Mouse (Mus musculus): Measurements from ENCODE around the gene Kif7. TPM values are rescaled to one million over a fixed set of nuclear protein-coding genes. Genes with fewer than 3 reads are reported as not detected.

Gene Kif7
- polyA plus RNA-seq, 1 experiment from 2014 or later, result 1.9 TPM

DNA sequence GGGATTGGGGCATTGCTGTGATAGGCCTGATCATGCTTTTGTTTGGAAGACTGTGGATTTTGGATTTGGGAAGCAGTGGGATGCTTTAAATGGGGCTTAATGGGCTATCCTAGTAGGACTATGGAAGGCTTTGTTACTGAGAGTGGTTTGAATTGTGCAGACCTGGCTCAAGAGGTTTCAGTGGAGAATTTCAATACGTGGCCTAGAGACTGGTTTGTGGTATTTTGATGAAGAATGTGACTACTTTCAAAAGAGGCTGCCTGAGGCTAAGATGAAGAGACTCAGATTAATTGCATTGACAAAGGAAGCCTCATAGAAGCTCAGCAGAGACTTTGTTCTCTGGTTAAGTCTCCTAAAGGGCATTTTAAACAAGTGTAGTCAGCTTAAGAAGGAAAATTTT lies 60.9 kb downstream of the Kif7 start:
- no peaks in the 10 kb centered on the region for H3K36me3 ChIP-seq (ENCODE audit: control insufficient read depth, insufficient read depth, low read length)
- H3K9ac ChIP-seq (ENCODE audit: low read depth, low read length), result no peak overlapping the region
- WGBS, result 17% methylated on average over 1 of the region's 1 CpGs
- H3K27ac ChIP-seq (ENCODE audit: low read length), result no peak overlapping the region
- H3K27me3 ChIP-seq (ENCODE audit: control insufficient read depth, insufficient read depth, low read depth, low read length), result no peaks in the 10 kb centered on the region
- ATAC-seq, result no peak
- peaks cover 3% of the 10 kb centered on the region; the same call in 1 of the 2 replicates for H3K4me1 ChIP-seq (ENCODE audit: control insufficient read depth, insufficient read depth, low read length)
- no peak overlapping the region for H3K4me2 ChIP-seq (ENCODE audit: low read length)
- no peak overlapping the region for H3K4me3 ChIP-seq (ENCODE audit: low read depth, low read length)
- no peaks in the 10 kb centered on the region for H3K9me3 ChIP-seq (replicated peaks; ENCODE audit: control insufficient read depth, low read length, poor library complexity, severe bottlenecking)

DNA sequence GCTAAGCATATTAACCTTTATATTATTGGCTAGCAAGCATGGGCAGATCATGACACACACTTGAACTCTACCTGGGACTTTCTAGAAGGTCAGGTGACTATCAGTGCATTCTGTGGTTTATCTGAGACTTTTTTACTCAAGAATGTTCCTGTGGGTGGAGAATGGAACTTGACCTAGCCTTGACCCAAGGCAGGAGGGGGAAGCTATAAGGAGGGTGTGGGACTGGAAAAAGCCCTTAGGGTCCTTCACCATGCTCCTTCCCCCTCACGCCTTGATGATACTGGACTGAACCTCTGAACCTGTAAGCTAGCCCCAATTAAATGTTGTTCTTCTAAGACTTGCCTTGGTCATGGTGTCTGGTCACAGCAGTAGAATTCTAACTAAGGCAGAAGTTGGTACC lies 61.3 kb downstream of the Kif7 start:
- no peak for ATAC-seq
- H3K27ac ChIP-seq (ENCODE audit: low read length), result no peak overlapping the region
- H3K4me2 ChIP-seq (ENCODE audit: low read length), result no peak overlapping the region
- no peaks in the 10 kb centered on the region for H3K9me3 ChIP-seq (replicated peaks; ENCODE audit: control insufficient read depth, low read length, poor library complexity, severe bottlenecking)
- H3K27me3 ChIP-seq (ENCODE audit: control insufficient read depth, insufficient read depth, low read depth, low read length), result no peaks in the 10 kb centered on the region
- H3K9ac ChIP-seq (ENCODE audit: low read depth, low read length), result no peak overlapping the region
- no peak overlapping the region for H3K4me3 ChIP-seq (ENCODE audit: low read depth, low read length)
- 61% methylated on average over 1 of the region's 1 CpGs for WGBS
- no peaks in the 10 kb centered on the region for H3K36me3 ChIP-seq (ENCODE audit: control insufficient read depth, insufficient read depth, low read length)
- H3K4me1 ChIP-seq (ENCODE audit: control insufficient read depth, insufficient read depth, low read length), result peaks cover 1% of the 10 kb centered on the region; the same call in 1 of the 2 replicates

DNA sequence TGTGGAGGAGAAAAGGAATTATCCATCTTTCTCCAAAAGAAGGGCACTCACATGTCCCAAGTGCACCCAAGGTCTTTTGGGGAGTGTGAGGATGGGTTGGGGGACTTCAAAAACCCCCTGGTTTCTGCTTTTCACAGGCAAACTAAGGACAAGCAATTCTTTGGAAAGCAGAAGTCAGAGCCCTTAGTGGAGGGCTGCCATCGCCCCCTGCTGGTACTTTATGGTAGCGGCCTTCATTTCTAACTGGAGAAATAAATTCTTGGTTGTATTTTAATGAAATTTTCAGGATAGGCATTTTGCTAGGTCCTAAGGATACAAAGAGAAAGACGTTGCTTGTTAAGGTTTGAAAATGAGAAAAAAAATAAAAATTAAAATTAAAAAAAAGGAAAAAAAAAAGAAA lies 66.5 kb downstream of the Kif7 start:
- no peaks in the 10 kb centered on the region for H3K4me1 ChIP-seq (ENCODE audit: control insufficient read depth, insufficient read depth, low read length)
- no peaks in the 10 kb centered on the region for H3K36me3 ChIP-seq (ENCODE audit: control insufficient read depth, insufficient read depth, low read length)
- WGBS, result 7% methylated on average over 3 of the region's 3 CpGs
- H3K27me3 ChIP-seq (ENCODE audit: control insufficient read depth, insufficient read depth, low read depth, low read length), result no peaks in the 10 kb centered on the region
- ATAC-seq, result no peak
- H3K4me3 ChIP-seq (ENCODE audit: low read depth, low read length), result no peak overlapping the region
- H3K4me2 ChIP-seq (ENCODE audit: low read length), result no peak overlapping the region
- H3K9ac ChIP-seq (ENCODE audit: low read depth, low read length), result no peak overlapping the region
- H3K27ac ChIP-seq (ENCODE audit: low read length), result no peak overlapping the region
- H3K9me3 ChIP-seq (replicated peaks; ENCODE audit: control insufficient read depth, low read length, poor library complexity, severe bottlenecking), result no peaks in the 10 kb centered on the region

Other genes starting within 250 kb of the Kif7 start
- gene Polg, start 249.4 kb downstream of the Kif7 start, polyA plus RNA-seq (2015; fragmentation: Nextera tagmentation; extraction: Ambion mirVana), result 19.7 and 22.0 TPM in 2 replicates
- gene Rhcg, start 98.1 kb downstream of the Kif7 start, polyA plus RNA-seq (2015; fragmentation: Nextera tagmentation; extraction: Ambion mirVana), result 2.3 and 4.3 TPM in 2 replicates
- 0.87 and 0.92 TPM in 2 replicates for gene Ticrr, start 55.5 kb downstream of the Kif7 start, polyA plus RNA-seq (2015; fragmentation: Nextera tagmentation; extraction: Ambion mirVana)
- gene Plin1, start 17.2 kb upstream of the Kif7 start, polyA plus RNA-seq (2015; fragmentation: Nextera tagmentation; extraction: Ambion mirVana), result 0.22 and 0.24 TPM in 2 replicates
- gene Pex11a, start 27.4 kb upstream of the Kif7 start, polyA plus RNA-seq (2015; fragmentation: Nextera tagmentation; extraction: Ambion mirVana), result 12.7 and 13.9 TPM in 2 replicates
- gene Wdr93, start 27.4 kb upstream of the Kif7 start, polyA plus RNA-seq (2015; fragmentation: Nextera tagmentation; extraction: Ambion mirVana), result 0.33 and 0.50 TPM in 2 replicates
- gene Mesp1, start 78.1 kb upstream of the Kif7 start, polyA plus RNA-seq (2015; fragmentation: Nextera tagmentation; extraction: Ambion mirVana), result 0.16 and 0.29 TPM in 2 replicates
- 0.97 and 1.4 TPM in 2 replicates for gene Mesp2, start 95.0 kb upstream of the Kif7 start, polyA plus RNA-seq (2015; fragmentation: Nextera tagmentation; extraction: Ambion mirVana)
- gene Anpep, start 145.3 kb upstream of the Kif7 start, polyA plus RNA-seq (2015; fragmentation: Nextera tagmentation; extraction: Ambion mirVana), result 3.2 and 3.4 TPM in 2 replicates
- 49.7 and 54.6 TPM in 2 replicates for gene Ap3s2, start 204.9 kb upstream of the Kif7 start, polyA plus RNA-seq (2015; fragmentation: Nextera tagmentation; extraction: Ambion mirVana)
- gene Arpin, start 219.6 kb upstream of the Kif7 start, polyA plus RNA-seq (2015; fragmentation: Nextera tagmentation; extraction: Ambion mirVana), result 17.6 and 21.2 TPM in 2 replicates